Mouse (Mus musculus) leukemia stem cell, adult 10-12 weeks (primary cell): ENCODE measurements around the gene Fcgbp. TPM values are rescaled to one million over a fixed set of nuclear protein-coding genes. Genes with fewer than 3 reads are reported as not detected.

Experiments used
- polyA plus RNA-seq: library from polyadenylated mRNA; stranded (reverse); fragments of >175 nt; gene quantifications from 2 replicates; pipeline ENCODE4 v1.2.3, GENCODE M21; 2012; ENCODE audit warnings: low replicate concordance

Gene Fcgbp
- 0.05 TPM in 1 of 2 replicates, not detected in the other for polyA plus RNA-seq

DNA sequence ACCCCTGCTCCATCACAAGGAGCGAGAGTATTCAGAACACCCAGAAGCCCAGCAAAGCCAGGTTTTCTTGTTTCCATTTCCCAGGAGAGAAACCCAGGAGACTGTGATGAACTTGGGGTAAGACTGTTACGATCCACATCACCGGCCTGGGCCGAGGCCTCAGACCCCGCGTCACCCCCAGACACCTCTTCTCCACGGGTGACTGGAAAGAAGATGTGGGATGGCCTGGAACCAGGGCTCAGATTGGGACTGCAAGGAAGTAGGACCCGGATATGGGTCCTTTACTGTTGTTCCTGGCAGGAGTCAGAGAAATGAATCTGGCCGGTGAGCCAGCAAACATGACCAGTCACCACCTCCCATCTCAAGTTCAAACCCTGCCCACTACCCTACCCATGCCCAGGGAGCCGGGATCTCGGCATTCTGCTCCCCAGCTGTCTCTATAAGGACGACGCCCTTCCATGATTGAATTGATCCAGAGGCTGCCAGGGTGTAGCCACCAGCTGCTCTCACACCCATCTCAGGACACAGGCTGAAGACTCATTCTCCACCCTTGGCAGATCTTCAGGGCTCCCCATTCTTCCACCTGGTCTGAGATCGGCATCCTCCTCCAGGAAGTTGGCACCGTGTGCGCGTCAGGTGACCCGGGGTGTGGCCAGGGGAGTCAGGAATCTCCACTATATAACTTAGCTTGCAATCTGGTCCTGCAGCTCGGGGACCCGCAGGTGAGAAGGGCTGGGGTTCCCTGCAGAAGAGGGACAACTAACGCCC is at the start of gene Fcgbp:
Gene Fcgbp (plus strand): TSS at position 706 of the 768 bp plus-strand sequence.

DNA sequence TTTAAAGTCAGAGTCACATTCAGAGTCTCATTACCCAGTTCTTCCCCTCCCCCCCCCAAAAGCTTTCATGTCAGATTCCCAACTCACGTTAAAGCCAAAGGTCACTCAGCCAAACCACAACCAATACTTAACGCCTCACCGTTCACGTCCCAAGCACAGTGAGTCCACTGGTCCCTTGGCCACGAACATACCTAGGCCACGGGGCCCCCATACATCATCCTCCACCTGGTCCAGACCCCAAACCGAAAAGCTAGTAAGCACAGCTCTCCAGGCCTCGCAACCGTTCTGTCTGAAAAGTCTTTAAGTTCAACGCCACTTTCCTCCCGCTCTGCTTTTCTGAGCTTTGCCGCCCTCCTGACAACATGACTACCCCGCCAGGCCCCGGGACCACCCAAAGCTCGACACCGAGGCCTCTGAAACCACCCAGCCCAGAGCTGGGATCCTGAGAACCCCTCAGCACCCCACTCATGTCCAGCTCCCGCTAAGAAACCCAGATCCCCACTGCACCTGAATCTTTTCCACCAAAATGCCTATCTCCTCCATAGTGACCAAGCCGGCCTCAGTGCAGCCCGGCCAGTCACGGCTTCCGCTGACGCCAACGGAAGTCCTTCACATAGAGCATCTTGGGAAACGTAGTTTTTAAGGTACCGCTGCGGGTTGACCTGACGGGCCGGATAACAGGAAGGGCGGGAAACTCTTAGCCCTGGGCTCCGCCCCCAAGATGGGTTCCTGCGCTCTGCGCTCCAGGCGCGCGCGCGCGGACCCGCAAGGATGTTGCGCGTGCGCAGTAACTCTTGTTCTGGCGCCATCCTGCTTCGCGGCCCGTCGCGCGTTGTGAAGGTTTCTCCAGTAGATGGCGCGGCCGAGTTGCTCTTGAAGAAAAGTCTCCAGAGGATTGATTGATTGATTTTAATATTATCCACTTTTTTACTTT is 21.3 kb upstream of the Fcgbp start, which contains the start of gene Psmc4:
Gene Psmc4 (minus strand): TSS at position 626 of the 934 bp plus-strand sequence.

DNA sequence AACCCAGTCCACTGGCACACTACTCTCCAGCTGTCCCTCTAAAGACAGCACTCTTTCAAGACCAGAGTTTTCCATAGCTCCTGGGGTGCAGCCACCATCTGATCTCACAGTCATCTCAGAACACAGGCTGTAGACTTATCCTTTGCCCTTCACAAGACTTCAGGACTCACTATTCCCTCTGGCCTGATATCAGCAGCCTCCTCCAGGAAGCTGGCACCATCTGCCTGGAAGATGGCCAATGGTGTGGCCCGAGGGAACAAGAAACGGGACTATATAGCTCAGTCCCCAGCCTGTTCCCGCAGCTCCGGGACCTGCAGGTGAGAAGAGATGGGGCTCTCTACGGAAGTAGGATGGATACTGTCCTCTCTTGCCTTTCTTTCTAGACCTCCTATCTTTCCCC is 58.1 kb downstream of the Fcgbp start, which contains the start of gene 9530053A07Rik:
Gene 9530053A07Rik (plus strand): TSS at position 301 of the 400 bp plus-strand sequence.

DNA sequence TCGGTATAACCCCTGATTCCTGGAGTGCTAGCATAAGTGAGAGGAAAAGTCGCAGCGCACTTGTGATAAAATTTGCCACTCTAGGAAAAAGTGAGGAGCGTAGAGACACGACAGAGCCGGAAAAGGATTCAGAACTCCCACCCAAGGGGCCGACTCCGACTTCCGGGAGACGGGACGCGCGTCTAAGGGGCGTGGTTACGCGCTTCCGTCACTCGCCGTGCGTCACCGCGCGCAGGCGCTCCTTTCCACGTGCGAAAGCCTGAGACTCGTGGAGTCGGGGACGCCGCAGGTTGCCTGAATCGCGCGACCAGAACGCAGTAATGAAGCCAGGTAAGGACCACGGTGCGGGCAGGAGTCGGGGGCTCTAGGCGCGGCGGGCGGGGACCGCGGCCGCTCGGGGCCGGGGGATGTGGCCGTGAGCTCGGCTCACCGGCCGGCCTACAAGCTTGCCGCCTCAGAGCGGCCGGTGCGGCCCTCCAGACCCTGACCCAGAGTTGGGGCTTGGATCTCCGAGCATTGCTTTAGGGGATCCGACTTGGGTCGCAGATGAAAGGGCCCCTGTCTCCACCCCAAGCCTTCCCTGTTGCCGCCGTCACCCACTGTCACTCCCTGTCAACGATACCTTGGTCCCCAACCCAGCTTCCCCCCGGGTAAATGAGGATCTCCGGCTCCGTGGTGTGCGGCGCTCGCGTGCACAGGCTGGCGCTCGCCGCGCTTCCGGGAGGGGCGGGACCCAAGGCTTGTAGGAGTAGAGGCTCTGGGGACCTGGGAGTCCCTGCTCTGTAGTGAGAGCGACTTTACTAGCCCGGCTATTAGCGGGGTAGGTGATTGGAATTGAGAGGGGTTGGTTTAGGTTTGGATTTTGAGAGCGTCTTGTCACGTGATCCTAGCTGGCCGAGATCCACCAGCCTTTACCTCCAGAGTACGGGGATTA is 98.7 kb downstream of the Fcgbp start, which contains the start of gene Fbl:
Gene Fbl (plus strand): TSS at position 222 of the 934 bp plus-strand sequence.

Other genes starting within 250 kb of the Fcgbp start
- gene Zfp59, start 232.6 kb upstream of the Fcgbp start, polyA plus RNA-seq, result 0.15 TPM in 1 of 2 replicates, not detected in the other
- 0.08 and 0.19 TPM in 2 replicates for gene Zfp607a, start 213.7 kb upstream of the Fcgbp start, polyA plus RNA-seq
- gene Zfp974, start 141.8 kb upstream of the Fcgbp start, polyA plus RNA-seq, result 0.05 and 0.07 TPM in 2 replicates
- 0.08 and 0.44 TPM in 2 replicates for gene Zfp780b, start 92.1 kb upstream of the Fcgbp start, polyA plus RNA-seq
- 0.07 and 0.24 TPM in 2 replicates for gene Zfp850, start 57.1 kb upstream of the Fcgbp start, polyA plus RNA-seq
- gene Psmc4, start 21.1 kb upstream of the Fcgbp start, polyA plus RNA-seq, result 42.0 and 101 TPM in 2 replicates
- 0.05 TPM in 1 of 2 replicates, not detected in the other for gene 9530053A07Rik, start 58.2 kb downstream of the Fcgbp start, polyA plus RNA-seq
- gene Fbl, start 98.5 kb downstream of the Fcgbp start, polyA plus RNA-seq, result 174 and 407 TPM in 2 replicates
- gene Dyrk1b, start 108.2 kb downstream of the Fcgbp start, polyA plus RNA-seq, result 77.0 and 127 TPM in 2 replicates
- 2.2 and 4.9 TPM in 2 replicates for gene Eid2, start 196.6 kb downstream of the Fcgbp start, polyA plus RNA-seq
- 4.1 and 13.4 TPM in 2 replicates for gene Eid2b, start 206.5 kb downstream of the Fcgbp start, polyA plus RNA-seq
- not detected in 2 replicates for gene Selenov, start 219.9 kb downstream of the Fcgbp start, polyA plus RNA-seq
- gene Dll3, start 231.0 kb downstream of the Fcgbp start, polyA plus RNA-seq, result 0.29 and 0.88 TPM in 2 replicates
- 282 and 375 TPM in 2 replicates for gene Timm50, start 240.8 kb downstream of the Fcgbp start, polyA plus RNA-seq